Mouse (Mus musculus) stomach, postnatal 0 days (tissue): ENCODE results near the gene Kirrel3.

ENCODE experiments used
- CTCF ChIP-seq: IDR thresholded peaks from 2 replicates; pipeline ENCODE4 v1.5.1; 2016; ENCODE audit warnings: antibody characterized with exemption, low read depth, mild to moderate bottlenecking, moderate library complexity
- EP300 ChIP-seq: optimal IDR thresholded peaks from 2 replicates; pipeline ENCODE3; 2016; ENCODE audit warnings: antibody characterized with exemption

DNA sequence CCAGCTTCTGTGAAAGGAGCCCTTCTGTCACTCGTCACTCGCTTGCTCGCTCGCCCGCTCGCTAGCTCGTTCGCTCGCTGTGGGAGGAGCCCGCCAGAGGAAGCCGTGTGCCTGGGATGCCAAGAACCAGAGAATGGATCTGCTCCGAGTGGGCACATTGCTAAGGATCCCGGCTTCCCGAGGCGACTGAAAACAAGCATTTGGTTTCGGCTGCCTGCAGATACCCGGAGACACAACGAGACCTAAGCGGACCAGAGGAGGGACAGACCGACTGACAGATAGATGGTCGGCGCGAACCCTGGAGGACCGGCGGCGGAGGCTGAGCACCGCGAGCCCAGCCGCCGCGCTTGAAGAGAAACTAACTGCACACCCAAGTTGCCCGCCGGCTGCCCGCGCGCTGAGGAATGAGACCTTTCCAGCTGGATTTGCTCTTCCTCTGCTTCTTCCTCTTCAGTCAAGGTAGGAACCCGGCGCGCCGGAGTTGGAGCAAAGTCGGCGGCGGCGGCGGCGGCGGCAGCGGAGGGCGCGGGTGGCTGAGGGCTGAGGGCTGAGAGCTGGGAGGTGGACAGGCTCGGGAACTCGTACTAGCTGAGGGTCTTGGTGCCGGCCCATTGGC lies 3.1 kb downstream of the Kirrel3 start:
- TF ChIP-seq CTCF (no peak), EP300 (no peak)
